Mouse (Mus musculus) limb, embryonic 14.5 days (tissue): Measurements from ENCODE around the gene Zscan29. TPM values are rescaled to one million over a fixed set of nuclear protein-coding genes. Genes with fewer than 3 reads are reported as not detected.

Experiments used
- ATAC-seq: fragments of 200-750 bp; cut with Nextera tagmentation; 2 replicates; pipeline ENCODE4 v1.8.0; 2017; ENCODE audit warnings: low read depth, moderate number of reproducible peaks, moderate TSS enrichment; ENCODE audit not compliant: low FRiP score
- DNase-seq: peaks from one replicate; pipeline ENCODE4 v3.0.0-alpha.2; 2015; ENCODE audit warnings: low spot score
- H3K27ac ChIP-seq: fragments of 300-500 bp; sonication (generic); replicated peaks from 2 replicates; pipeline ENCODE4 v1.5.1; 2014; ENCODE audit warnings: low read depth, mild to moderate bottlenecking, low read length, moderate library complexity, mixed read lengths
- H3K27me3 ChIP-seq: fragments of 300-500 bp; sonication (generic); 2 replicates; pipeline ENCODE4 v1.6.1; 2014; ENCODE audit warnings: low read length, mixed read lengths; ENCODE audit not compliant: control insufficient read depth, insufficient read depth
- H3K36me3 ChIP-seq: fragments of 300-500 bp; sonication (generic); 2 replicates; pipeline ENCODE4 v1.6.1; 2014; ENCODE audit warnings: mild to moderate bottlenecking, low read length, moderate library complexity, mixed read lengths; ENCODE audit not compliant: control insufficient read depth, insufficient read depth
- H3K4me1 ChIP-seq: fragments of 300-500 bp; sonication (generic); 2 replicates; pipeline ENCODE4 v1.6.1; 2014; ENCODE audit warnings: antibody characterized with exemption, low read length, mixed read lengths; ENCODE audit not compliant: control insufficient read depth, insufficient read depth
- H3K4me2 ChIP-seq: fragments of 300-500 bp; sonication (generic); replicated peaks from 2 replicates; pipeline ENCODE4 v1.6.1; 2014; ENCODE audit warnings: low read depth, mild to moderate bottlenecking, low read length, moderate library complexity; ENCODE audit not compliant: severe bottlenecking
- H3K4me3 ChIP-seq: fragments of 300-500 bp; sonication (generic); replicated peaks from 2 replicates; pipeline ENCODE4 v1.5.1; 2014; ENCODE audit warnings: low read length
- H3K9ac ChIP-seq: fragments of 300-500 bp; sonication (generic); 2 replicates; pipeline ENCODE4 v1.6.1; 2014; ENCODE audit warnings: mild to moderate bottlenecking, low read depth, low read length, moderate library complexity; ENCODE audit not compliant: severe bottlenecking
- H3K9me3 ChIP-seq: fragments of 300-500 bp; sonication (generic); 2 replicates; pipeline ENCODE4 v1.6.1; 2016; ENCODE audit warnings: low read length; ENCODE audit not compliant: control insufficient read depth
- POLR2A ChIP-seq: fragments of 200-500 bp; IDR thresholded peaks from 2 replicates; pipeline ENCODE4 v1.8.0; 2012; ENCODE audit warnings: inconsistent platforms, mild to moderate bottlenecking, moderate library complexity, borderline replicate concordance; ENCODE audit not compliant: insufficient read depth, insufficient read length; ENCODE audit errors: extremely low read depth
- WGBS: fragments of 180-500 bp; shearing (Covaris S2); extraction: QIAGEN DNeasy Blood & Tissue Kit; methylation state at CpG from one replicate; pipeline ENCODE4 v1.1.7; 2014; 5-methylcytosine and 5-hydroxymethylcytosine counted together
- polyA plus RNA-seq, 2 experiments: library from polyadenylated mRNA; depleted of rRNA in 1 of 2; stranded (reverse) in 1 of 2; unstranded in 1 of 2; fragments of >200 nt; fragmentation: Nextera tagmentation in 1 of 2; extraction: Ambion mirVana in 1 of 2; gene quantifications; 2 replicates each; pipeline versions ENCODE4 v1.2.1 to v1.2.3; 2012 to 2014

Gene Zscan29
- polyA plus RNA-seq (2012; rRNA removed) (6.8 and 7.2 TPM in 2 replicates), polyA plus RNA-seq (2014; fragmentation: Nextera tagmentation; extraction: Ambion mirVana) (9.2 and 10.2 TPM in 2 replicates)

GRCm38 (mm10) chr2:121170980-121171742 is at the start of gene Zscan29:
Gene Zscan29, minus strand, starts transcription at chr2:121171125.
- Histone ChIP-seq H3K36me3 (peaks cover 37% of the 10 kb centered on the region), H3K9me3 (no peaks in the 10 kb centered on the region), H3K27ac (peak within 1 kb of the TSS; percentile 83), H3K4me1 (peaks cover 16% of the 10 kb centered on the region), H3K27me3 (no peaks in the 10 kb centered on the region), H3K9ac (peak within 1 kb of the TSS; percentile 81), H3K4me3 (peak within 1 kb of the TSS; percentile 96), H3K4me2 (peak within 1 kb of the TSS; percentile 81)
- TF ChIP-seq POLR2A, result no peak; the same call in 1 of the 2 replicates
- under 1% methylated on average over 61 of the region's 66 CpGs for WGBS
- ATAC-seq, result peak; percentile 96
- peak; percentile 88 for DNase-seq

- H3K4me1 ChIP-seq, result no peaks in the 10 kb centered on the region
- H3K9me3 ChIP-seq, result no peaks in the 10 kb centered on the region
- no peak for ATAC-seq
- H3K9ac ChIP-seq, result no peak overlapping the region
- no peak overlapping the region for H3K27ac ChIP-seq
- no peaks in the 10 kb centered on the region for H3K27me3 ChIP-seq
- H3K4me2 ChIP-seq, result no peak overlapping the region
- DNase-seq, result no peak
- peaks cover 94% of the 10 kb centered on the region for H3K36me3 ChIP-seq
- no peak overlapping the region for H3K4me3 ChIP-seq
- TF ChIP-seq POLR2A, result no peak
Measured at GRCm38 (mm10) chr2:121219994-121220393, 49.1 kb upstream of the Zscan29 start.

- ATAC-seq, result no peak
- peaks cover 94% of the 10 kb centered on the region for H3K36me3 ChIP-seq
Measured at GRCm38 (mm10) chr2:121219177-121219576, 48.3 kb upstream of the Zscan29 start.

GRCm38 (mm10) chr2:121214491-121214890 is 43.6 kb upstream of the Zscan29 start:
- no peak for DNase-seq
- no peaks in the 10 kb centered on the region for H3K4me1 ChIP-seq
- H3K4me2 ChIP-seq, result no peak overlapping the region
- peaks cover 90% of the 10 kb centered on the region for H3K36me3 ChIP-seq
- WGBS, result 78% methylated on average over 3 of the region's 3 CpGs
- ATAC-seq, result no peak
- no peak for TF ChIP-seq POLR2A
- no peak overlapping the region for H3K27ac ChIP-seq
- H3K9ac ChIP-seq, result no peak overlapping the region
- no peak overlapping the region for H3K4me3 ChIP-seq
- H3K27me3 ChIP-seq, result no peaks in the 10 kb centered on the region
- no peaks in the 10 kb centered on the region for H3K9me3 ChIP-seq

More at GRCm38 (mm10) chr2:121219177-121219576, 48.3 kb upstream of the Zscan29 start:
- H3K4me2 ChIP-seq, result no peak overlapping the region
- no peak overlapping the region for H3K4me3 ChIP-seq
- H3K9me3 ChIP-seq, result no peaks in the 10 kb centered on the region
- H3K27me3 ChIP-seq, result no peaks in the 10 kb centered on the region
- H3K27ac ChIP-seq, result no peak overlapping the region
- H3K9ac ChIP-seq, result no peak overlapping the region
- no peak for TF ChIP-seq POLR2A
- no peak for DNase-seq
- no peaks in the 10 kb centered on the region for H3K4me1 ChIP-seq

GRCm38 (mm10) chr2:121206541-121206940 is 35.6 kb upstream of the Zscan29 start:
- Histone ChIP-seq H3K27me3 (no peaks in the 10 kb centered on the region), H3K9me3 (no peaks in the 10 kb centered on the region), H3K4me1 (no peaks in the 10 kb centered on the region), H3K9ac (no peak overlapping the region), H3K36me3 (peaks cover 97% of the 10 kb centered on the region), H3K4me2 (no peak overlapping the region), H3K27ac (no peak overlapping the region), H3K4me3 (no peak overlapping the region)
- TF ChIP-seq POLR2A, result no peak
- DNase-seq (no peak), ATAC-seq (no peak)
- WGBS, result 90% methylated on average over 3 of the region's 3 CpGs

- H3K27me3 ChIP-seq, result no peaks in the 10 kb centered on the region
- DNase-seq (no peak), ATAC-seq (no peak)
- no peak overlapping the region for H3K9ac ChIP-seq
- TF ChIP-seq POLR2A, result no peak
- peaks cover 91% of the 10 kb centered on the region for H3K36me3 ChIP-seq
- H3K9me3 ChIP-seq, result no peaks in the 10 kb centered on the region
- no peak overlapping the region for H3K27ac ChIP-seq
- no peak overlapping the region for H3K4me2 ChIP-seq
- H3K4me3 ChIP-seq, result no peak overlapping the region
- WGBS, result 93% methylated on average over 17 of the region's 17 CpGs
- no peaks in the 10 kb centered on the region for H3K4me1 ChIP-seq
Measured at GRCm38 (mm10) chr2:121204276-121204675, 33.4 kb upstream of the Zscan29 start.
